Mouse (Mus musculus): ENCODE measurements around the gene Adprhl1.

DNA sequence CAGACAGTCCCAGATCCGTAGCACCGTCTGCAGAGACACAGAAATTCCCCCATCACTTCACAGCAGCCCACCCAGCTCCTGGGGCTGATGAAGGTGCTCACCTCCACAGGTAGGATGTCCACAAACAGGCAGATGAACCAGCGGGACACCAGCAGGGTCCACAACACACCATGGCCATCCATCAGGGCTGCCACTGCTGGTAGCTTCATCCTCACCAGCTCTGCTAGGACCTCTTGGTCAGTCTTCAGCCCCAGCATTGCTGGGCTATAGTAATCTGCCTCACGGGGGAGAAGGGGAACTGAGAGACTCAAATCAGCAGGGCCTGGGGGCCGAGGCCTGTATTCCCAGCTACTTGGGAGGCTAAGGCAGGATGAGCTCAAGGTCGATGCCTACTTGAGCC is 74.5 kb downstream of the Adprhl1 start:
- TF ChIP-seq POLR2A (IDR thresholded peaks at IDR 0.05; ENCODE audit: borderline replicate concordance, extremely low read depth, insufficient read depth, insufficient read length, poor library complexity, severe bottlenecking), result no peak
- no peak for TF ChIP-seq CTCF (IDR thresholded peaks at IDR 0.05; ENCODE audit: borderline replicate concordance, extremely low read depth, insufficient read depth, insufficient read length)
